Mouse (Mus musculus): Measurements from ENCODE around the gene Pou2f1.

DNA sequence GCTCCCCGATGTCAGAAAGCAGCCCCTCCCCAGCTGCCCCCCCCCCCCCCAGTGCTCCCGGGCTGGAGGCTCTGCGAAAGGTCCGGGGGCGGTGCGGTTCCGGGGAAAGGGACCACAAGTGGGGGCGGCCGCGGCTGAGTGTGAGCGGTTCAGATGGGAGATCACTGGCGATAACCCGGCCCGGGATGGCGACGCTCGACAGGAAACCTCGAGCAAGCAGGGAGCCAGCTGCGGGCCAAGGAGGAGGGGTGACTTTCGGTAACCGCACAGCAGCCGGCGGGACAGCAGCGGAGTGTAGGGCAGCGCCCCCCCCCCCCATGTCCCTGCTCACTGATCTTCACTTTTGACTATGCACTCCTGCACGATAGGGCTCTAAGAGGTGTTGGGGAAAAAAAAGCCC is 157.5 kb downstream of the Pou2f1 start:
- TF ChIP-seq CTCF (IDR thresholded peaks at IDR 0.05; ENCODE audit: borderline replicate concordance, control insufficient read depth, extremely low read depth, insufficient read depth, low read length, poor library complexity), result 0 out of 2 replicates have a peak, but pooled peaks have one; percentile 24
- peak; percentile 29; the same call in 1 of the 2 replicates for TF ChIP-seq POLR2A (IDR thresholded peaks at IDR 0.05; ENCODE audit: control insufficient read depth, extremely low read depth, insufficient read depth, low read length, poor library complexity)

Data from thymus, adult 2 months (tissue).